7 mouse cellular contexts compared by ENCODE assay signal in the genomic region with DNA sequence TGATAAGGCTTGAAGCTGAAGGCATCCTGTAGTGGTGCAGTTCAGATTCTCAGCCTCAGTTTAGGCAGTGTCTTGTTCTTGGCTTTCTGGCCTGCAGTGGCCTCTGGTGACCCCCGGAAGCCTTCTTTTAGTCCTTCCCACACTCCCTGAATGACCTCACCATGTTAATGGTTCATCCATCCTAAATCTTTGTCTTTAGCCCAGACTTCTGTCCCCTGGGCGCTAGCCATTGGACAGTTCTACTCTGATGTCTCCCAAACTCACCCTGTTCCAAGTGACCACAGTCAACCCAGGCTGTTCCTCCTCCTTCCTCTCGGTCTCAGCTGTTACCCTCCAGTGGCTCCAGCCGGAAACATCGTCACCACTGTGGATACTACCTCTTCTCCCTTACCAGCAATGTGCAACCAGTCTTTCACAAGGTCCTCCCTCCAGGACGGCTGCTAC. TPM values are rescaled to one million over a fixed set of nuclear protein-coding genes. Genes with fewer than 3 reads are reported as not detected.
DNase-seq lines count a peak whose midpoint lies in the region; ATAC-seq lines count a peak whose summit lies in the region.

No protein-coding gene starts in this region.

- H3K4me3 ChIP-seq in embryonic facial prominence, embryonic 10.5 days, result peak overlapping the region; percentile 51
- peak overlapping the region; percentile 31; the same call in 1 of the 2 replicates for H3K4me3 ChIP-seq in hindbrain, embryonic 16.5 days (ENCODE audit: low read length)
- H3K4me3 ChIP-seq in liver, embryonic 16.5 days (ENCODE audit: low read depth, low read length), result no peak overlapping the region; the same call in 1 of the 2 replicates
- H3K4me3 ChIP-seq in neural tube, embryonic 14.5 days (ENCODE audit: low read depth, low read length), result peak overlapping the region; percentile 14; the same call in 1 of the 2 replicates

- H3K4me1 ChIP-seq in embryonic facial prominence, embryonic 10.5 days, result peaks cover 41% of the 10 kb centered on the region
- H3K4me1 ChIP-seq in hindbrain, embryonic 16.5 days (ENCODE audit: control insufficient read depth, insufficient read depth, low read depth, low read length), result peaks cover 18% of the 10 kb centered on the region
- peaks cover 27% of the 10 kb centered on the region for H3K4me1 ChIP-seq in liver, embryonic 16.5 days (ENCODE audit: control insufficient read depth, low read depth, low read length)
- H3K4me1 ChIP-seq in neural tube, embryonic 14.5 days (ENCODE audit: control insufficient read depth, insufficient read depth, low read length), result peaks cover 19% of the 10 kb centered on the region

- 68% methylated on average over 6 of the region's 6 CpGs for WGBS in embryonic facial prominence, embryonic 10.5 days
- 60% methylated on average over 6 of the region's 6 CpGs for WGBS in hindbrain, embryonic 16.5 days
- WGBS in liver, embryonic 16.5 days (ENCODE audit: insufficient replicate concordance), result 32% methylated on average over 6 of the region's 6 CpGs
- WGBS in neural tube, embryonic 14.5 days, result 66% methylated on average over 6 of the region's 6 CpGs

- peak overlapping the region; percentile 62 for H3K9ac ChIP-seq in hindbrain, embryonic 16.5 days (ENCODE audit: low read depth, low read length)
- 0 out of 2 replicates have a peak overlapping the region, but pooled peaks have one; percentile 26 for H3K9ac ChIP-seq in liver, embryonic 16.5 days (ENCODE audit: low read depth, low read length)
- peak overlapping the region; percentile 18; the same call in 1 of the 2 replicates for H3K9ac ChIP-seq in neural tube, embryonic 14.5 days (replicated peaks; ENCODE audit: low read depth, low read length)

- peak overlapping the region; percentile 88 for H3K27ac ChIP-seq in embryonic facial prominence, embryonic 10.5 days (replicated peaks)
- H3K27ac ChIP-seq in hindbrain, embryonic 16.5 days (ENCODE audit: low read depth, low read length), result peak overlapping the region; percentile 75; the same call in 1 of the 2 replicates
- peak overlapping the region; percentile 36 for H3K27ac ChIP-seq in liver, embryonic 16.5 days (ENCODE audit: low read length)
- H3K27ac ChIP-seq in neural tube, embryonic 14.5 days (ENCODE audit: low read depth, low read length), result no peak overlapping the region; the same call in 1 of the 2 replicates

- no peak for DNase-seq in embryonic facial prominence, embryonic 10.5 days (ENCODE audit: low spot score)
- peak; percentile 56 for DNase-seq in gastrocnemius, postnatal 10 days
- no peak for DNase-seq in retina, postnatal 1 day
- DNase-seq in cerebellum, adult 18-20 months, result no peak

- H3K27me3 ChIP-seq in embryonic facial prominence, embryonic 10.5 days (replicated peaks; ENCODE audit: low read depth, poor library complexity, severe bottlenecking), result peaks cover 31% of the 10 kb centered on the region
- H3K27me3 ChIP-seq in hindbrain, embryonic 16.5 days (replicated peaks; ENCODE audit: control insufficient read depth, insufficient read depth, low read length), result peaks cover 10% of the 10 kb centered on the region
- no peaks in the 10 kb centered on the region for H3K27me3 ChIP-seq in liver, embryonic 16.5 days (ENCODE audit: control insufficient read depth, insufficient read depth, low read depth, low read length)
- H3K27me3 ChIP-seq in neural tube, embryonic 14.5 days (ENCODE audit: control insufficient read depth, insufficient read depth, low read length), result peaks cover 4% of the 10 kb centered on the region

- H3K4me2 ChIP-seq in hindbrain, embryonic 16.5 days (ENCODE audit: low read length), result peak overlapping the region; percentile 61
- peak overlapping the region; percentile 69 for H3K4me2 ChIP-seq in liver, embryonic 16.5 days (ENCODE audit: low read depth, low read length)
- H3K4me2 ChIP-seq in neural tube, embryonic 14.5 days (ENCODE audit: low read depth, low read length), result peak overlapping the region; percentile 35

- no peaks in the 10 kb centered on the region for H3K9me3 ChIP-seq in embryonic facial prominence, embryonic 10.5 days
- no peaks in the 10 kb centered on the region for H3K9me3 ChIP-seq in hindbrain, embryonic 16.5 days (ENCODE audit: control insufficient read depth, low read length)
- H3K9me3 ChIP-seq in liver, embryonic 16.5 days (replicated peaks; ENCODE audit: control insufficient read depth, low read length), result no peaks in the 10 kb centered on the region
- no peaks in the 10 kb centered on the region for H3K9me3 ChIP-seq in neural tube, embryonic 14.5 days (ENCODE audit: control insufficient read depth, low read length)

- ATAC-seq in hindbrain, embryonic 16.5 days, result peak; percentile 15; the same call in 1 of the 2 replicates
- peak; percentile 6; the same call in 1 of the 2 replicates for ATAC-seq in liver, embryonic 16.5 days (ENCODE audit: low read depth)
- no peak for ATAC-seq in neural tube, embryonic 14.5 days (ENCODE audit: low read depth)

- H3K36me3 ChIP-seq in embryonic facial prominence, embryonic 10.5 days (replicated peaks), result peaks cover 78% of the 10 kb centered on the region
- H3K36me3 ChIP-seq in hindbrain, embryonic 16.5 days (ENCODE audit: control insufficient read depth, insufficient read depth, low read length), result peaks cover 29% of the 10 kb centered on the region
- peaks cover 51% of the 10 kb centered on the region for H3K36me3 ChIP-seq in liver, embryonic 16.5 days (ENCODE audit: control insufficient read depth, insufficient read depth)
- peaks cover 39% of the 10 kb centered on the region for H3K36me3 ChIP-seq in neural tube, embryonic 14.5 days (ENCODE audit: control insufficient read depth, insufficient read depth, low read length)

RNA-seq across cellular contexts. Expression of a gene that starts 12.0 kb away (rescaled TPM):
- 34.3 and 36.8 TPM in 2 replicates for polyA plus RNA-seq in embryonic facial prominence, embryonic 10.5 days (2016; fragmentation: Nextera tagmentation; extraction: Ambion mirVana)
- 10 to 100 TPM; 20.0 to 28.8 TPM for total RNA-seq in gastrocnemius, postnatal 10 days (2021)
- polyA plus RNA-seq in hindbrain, embryonic 16.5 days (2015; fragmentation: Nextera tagmentation; extraction: Ambion mirVana), result 35.7 and 38.7 TPM in 2 replicates
- polyA plus RNA-seq in liver, embryonic 16.5 days (2015; fragmentation: Nextera tagmentation; extraction: Ambion mirVana), result 21.6 and 23.6 TPM in 2 replicates
- polyA plus RNA-seq in neural tube, embryonic 14.5 days (2014; fragmentation: Nextera tagmentation; extraction: Ambion mirVana), result 26.9 and 31.0 TPM in 2 replicates

RNA-seq across cellular contexts. Expression of a gene that starts 14.2 kb away (rescaled TPM):
- 28.7 and 31.2 TPM in 2 replicates for polyA plus RNA-seq in embryonic facial prominence, embryonic 10.5 days (2016; fragmentation: Nextera tagmentation; extraction: Ambion mirVana)
- total RNA-seq in gastrocnemius, postnatal 10 days (2021), result 10 to 100 TPM; 25.5 to 36.6 TPM
- 14.3 and 19.1 TPM in 2 replicates for polyA plus RNA-seq in hindbrain, embryonic 16.5 days (2015; fragmentation: Nextera tagmentation; extraction: Ambion mirVana)
- polyA plus RNA-seq in liver, embryonic 16.5 days (2015; fragmentation: Nextera tagmentation; extraction: Ambion mirVana), result 19.7 and 22.3 TPM in 2 replicates
- 7.7 and 12.6 TPM in 2 replicates for polyA plus RNA-seq in neural tube, embryonic 14.5 days (2014; fragmentation: Nextera tagmentation; extraction: Ambion mirVana)

RNA-seq across cellular contexts. Expression of a gene that starts 39.2 kb away (rescaled TPM):
- 32.1 and 34.0 TPM in 2 replicates for polyA plus RNA-seq in embryonic facial prominence, embryonic 10.5 days (2016; fragmentation: Nextera tagmentation; extraction: Ambion mirVana)
- total RNA-seq in gastrocnemius, postnatal 10 days (2021), result 10 to 100 TPM; 19.3 to 25.0 TPM
- 9.2 and 13.2 TPM in 2 replicates for polyA plus RNA-seq in hindbrain, embryonic 16.5 days (2015; fragmentation: Nextera tagmentation; extraction: Ambion mirVana)
- 12.9 and 15.2 TPM in 2 replicates for polyA plus RNA-seq in liver, embryonic 16.5 days (2015; fragmentation: Nextera tagmentation; extraction: Ambion mirVana)
- 6.8 and 11.1 TPM in 2 replicates for polyA plus RNA-seq in neural tube, embryonic 14.5 days (2014; fragmentation: Nextera tagmentation; extraction: Ambion mirVana)

RNA-seq across cellular contexts. Expression of a gene that starts 39.3 kb away (rescaled TPM):
- 59.7 and 60.7 TPM in 2 replicates for polyA plus RNA-seq in embryonic facial prominence, embryonic 10.5 days (2016; fragmentation: Nextera tagmentation; extraction: Ambion mirVana)
- 10 to 100 TPM; 31.6 to 39.9 TPM for total RNA-seq in gastrocnemius, postnatal 10 days (2021)
- 63.3 and 70.6 TPM in 2 replicates for polyA plus RNA-seq in hindbrain, embryonic 16.5 days (2015; fragmentation: Nextera tagmentation; extraction: Ambion mirVana)
- polyA plus RNA-seq in liver, embryonic 16.5 days (2015; fragmentation: Nextera tagmentation; extraction: Ambion mirVana), result 15.9 and 16.4 TPM in 2 replicates
- polyA plus RNA-seq in neural tube, embryonic 14.5 days (2014; fragmentation: Nextera tagmentation; extraction: Ambion mirVana), result 45.6 and 47.3 TPM in 2 replicates

RNA-seq across cellular contexts. Expression of a gene that starts 39.4 kb away (rescaled TPM):
- 30.3 and 30.6 TPM in 2 replicates for polyA plus RNA-seq in embryonic facial prominence, embryonic 10.5 days (2016; fragmentation: Nextera tagmentation; extraction: Ambion mirVana)
- 10 to 100 TPM; 19.5 to 32.5 TPM for total RNA-seq in gastrocnemius, postnatal 10 days (2021)
- 22.6 and 24.8 TPM in 2 replicates for polyA plus RNA-seq in hindbrain, embryonic 16.5 days (2015; fragmentation: Nextera tagmentation; extraction: Ambion mirVana)
- polyA plus RNA-seq in liver, embryonic 16.5 days (2015; fragmentation: Nextera tagmentation; extraction: Ambion mirVana), result 8.2 and 9.7 TPM in 2 replicates
- polyA plus RNA-seq in neural tube, embryonic 14.5 days (2014; fragmentation: Nextera tagmentation; extraction: Ambion mirVana), result 34.4 and 34.5 TPM in 2 replicates
